Mouse (Mus musculus) hindbrain, postnatal 0 days (tissue): ENCODE results near the gene Rab4b. TPM values are rescaled to one million over a fixed set of nuclear protein-coding genes. Genes with fewer than 3 reads are reported as not detected.

Experiments used
- ATAC-seq: fragments of 200-750 bp; cut with Nextera tagmentation; 2 replicates; pipeline ENCODE4 v1.8.0; 2017; ENCODE audit warnings: mild to moderate bottlenecking, moderate TSS enrichment, moderate library complexity
- DNase-seq: peaks from one replicate; pipeline ENCODE4 v3.0.0-alpha.2; 2015; ENCODE audit warnings: low spot score
- H3K27ac ChIP-seq: fragments of 300-500 bp; sonication (generic); 2 replicates; pipeline ENCODE4 v1.5.1; 2014; ENCODE audit warnings: mild to moderate bottlenecking
- H3K27me3 ChIP-seq: fragments of 300-500 bp; sonication (generic); 2 replicates; pipeline ENCODE4 v1.6.1; 2014; ENCODE audit warnings: low read length, mixed read lengths; ENCODE audit not compliant: insufficient read depth
- H3K36me3 ChIP-seq: fragments of 300-500 bp; sonication (generic); 2 replicates; pipeline ENCODE4 v1.6.1; 2014; ENCODE audit warnings: low read length, mixed read lengths; ENCODE audit not compliant: insufficient read depth
- H3K4me1 ChIP-seq: fragments of 300-500 bp; sonication (generic); 2 replicates; pipeline ENCODE4 v1.6.1; 2014; ENCODE audit warnings: antibody characterized with exemption, low read length, mixed read lengths; ENCODE audit not compliant: insufficient read depth
- H3K4me2 ChIP-seq: fragments of 300-500 bp; sonication (generic); 2 replicates; pipeline ENCODE4 v1.6.1; 2014; ENCODE audit warnings: low read depth, mild to moderate bottlenecking, low read length, moderate library complexity, mixed read lengths
- H3K4me3 ChIP-seq: fragments of 300-500 bp; sonication (generic); 2 replicates; pipeline ENCODE4 v1.5.1; 2014; ENCODE audit warnings: low read length
- H3K9ac ChIP-seq: fragments of 300-500 bp; sonication (generic); replicated peaks from 2 replicates; pipeline ENCODE4 v1.6.1; 2014; ENCODE audit warnings: mild to moderate bottlenecking, low read length, moderate library complexity, mixed read lengths
- H3K9me3 ChIP-seq: fragments of 300-500 bp; sonication (generic); 2 replicates; pipeline ENCODE4 v1.6.1; 2016; ENCODE audit warnings: low read length, mixed read lengths
- CTCF ChIP-seq: IDR thresholded peaks from 2 replicates; pipeline ENCODE4 v1.5.1; 2016; ENCODE audit warnings: antibody characterized with exemption, control low read depth, low read depth
- WGBS: fragments of 180-500 bp; shearing (Covaris S2); extraction: QIAGEN DNeasy Blood & Tissue Kit; methylation state at CpG from one replicate; pipeline ENCODE4 v1.1.7; 2014; 5-methylcytosine and 5-hydroxymethylcytosine counted together
- polyA plus RNA-seq: library from polyadenylated mRNA; unstranded; fragments of >200 nt; fragmentation: Nextera tagmentation; extraction: Ambion mirVana; gene quantifications from 2 replicates; pipeline ENCODE4 v1.2.1, GENCODE M21; 2015
- total RNA-seq: library from RNA; depleted of rRNA; stranded (reverse); fragments of >200 nt; gene quantifications from 2 replicates; pipeline ENCODE4 v1.2.3, GENCODE M21; 2014; rRNA removed

Rab4b gene
- total RNA-seq (66.7 and 76.9 TPM in 2 replicates), polyA plus RNA-seq (125 and 128 TPM in 2 replicates)

DNA sequence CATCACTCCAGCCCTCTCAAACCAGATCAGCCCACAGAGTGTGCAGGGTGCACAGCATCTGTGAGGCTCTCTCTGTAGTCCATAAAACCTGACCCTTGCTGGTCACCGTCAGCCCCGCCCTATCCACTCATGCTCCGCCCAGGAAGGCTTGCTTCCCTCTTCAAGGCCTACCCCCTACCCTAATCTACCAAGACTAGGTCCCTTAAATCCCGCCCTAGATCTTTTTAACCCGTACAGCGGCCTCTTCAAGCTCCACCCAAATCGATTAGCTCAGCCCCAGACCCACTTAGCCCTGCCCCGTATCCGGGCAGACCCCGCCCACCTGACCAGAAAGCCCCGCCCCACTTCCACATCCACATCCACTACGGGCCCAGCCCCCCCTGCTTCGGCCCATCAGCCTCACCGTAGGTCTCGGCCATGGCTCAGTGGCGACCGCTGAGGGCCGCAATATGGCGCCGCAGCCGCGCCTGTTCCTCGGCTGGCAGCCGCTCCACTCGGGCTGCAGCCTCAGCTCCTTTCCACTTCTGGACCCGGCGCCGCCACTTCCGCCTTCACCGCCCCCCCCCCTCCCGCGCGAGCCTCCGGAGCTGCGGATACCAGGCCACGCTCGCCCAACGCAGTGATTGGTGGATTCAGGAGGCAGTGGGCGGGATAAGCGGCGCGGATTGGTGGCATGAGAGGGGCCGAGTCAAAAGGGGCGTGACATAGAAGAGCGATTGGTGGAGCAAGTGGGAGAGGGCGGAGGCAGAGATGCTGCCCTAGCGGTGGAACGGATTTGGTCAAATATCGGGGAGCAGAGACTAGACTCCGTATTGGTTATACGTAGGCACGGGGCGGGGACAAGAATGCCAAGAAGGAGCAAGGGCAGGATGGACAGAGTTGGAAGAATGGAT lies at the start of gene Rab4b:
Gene Rab4b, minus strand, starts transcription at position 573 of the 893 bp plus-strand sequence.
- DNase-seq (peak; percentile 99), ATAC-seq (peak; percentile 98)
- H3K4me2 ChIP-seq, result peak within 1 kb of the TSS; percentile 62
- peak within 1 kb of the TSS; percentile 66 for H3K4me3 ChIP-seq
- H3K36me3 ChIP-seq, result peaks cover 8% of the 10 kb centered on the region
- H3K9me3 ChIP-seq, result no peaks in the 10 kb centered on the region
- H3K27me3 ChIP-seq, result no peaks in the 10 kb centered on the region
- peak within 1 kb of the TSS; percentile 93 for H3K27ac ChIP-seq
- WGBS, result under 1% methylated on average over 52 of the region's 53 CpGs
- TF ChIP-seq CTCF, result peak; percentile 83
- peak within 1 kb of the TSS; percentile 60 for H3K9ac ChIP-seq
- peaks cover 7% of the 10 kb centered on the region for H3K4me1 ChIP-seq

DNA sequence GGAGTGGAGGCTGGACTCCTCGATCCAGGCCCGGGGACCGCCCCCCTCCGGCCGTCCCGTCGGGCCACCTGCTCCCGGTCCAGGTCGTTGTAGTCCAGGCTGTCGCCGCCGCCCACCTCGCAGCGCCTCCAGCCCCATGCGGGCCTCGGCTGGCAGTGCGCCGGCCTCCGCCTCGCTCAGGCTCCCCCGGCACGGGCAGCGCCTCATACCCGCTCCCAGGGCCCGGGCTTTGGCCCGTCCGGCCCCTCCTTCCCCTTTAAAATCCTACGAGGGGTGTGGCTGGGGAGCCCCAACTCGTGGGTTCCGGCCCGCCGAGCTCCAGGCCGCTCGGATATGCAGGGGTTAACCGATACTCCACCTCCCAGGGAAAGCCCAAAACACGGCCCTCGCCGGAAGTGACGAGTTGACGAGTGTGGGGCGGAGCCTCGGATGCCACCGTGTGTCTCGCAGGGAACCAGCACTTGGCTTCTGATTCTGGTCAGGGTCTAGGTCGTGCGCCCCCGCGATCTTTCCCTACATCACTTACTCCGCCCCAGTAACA lies 49.7 kb upstream of the Rab4b start, which contains the start of gene Itpkc:
Gene Itpkc, minus strand, starts transcription at position 381 of the 541 bp plus-strand sequence.
- Histone ChIP-seq H3K36me3 (no peaks in the 10 kb centered on the region), H3K9ac (peak within 1 kb of the TSS; percentile 89), H3K4me3 (peak within 1 kb of the TSS; percentile 92), H3K4me2 (peak within 1 kb of the TSS; percentile 78), H3K9me3 (no peaks in the 10 kb centered on the region), H3K27ac (peak within 1 kb of the TSS; percentile 88), H3K4me1 (peaks cover 36% of the 10 kb centered on the region), H3K27me3 (no peaks in the 10 kb centered on the region)
- ATAC-seq (peak; percentile 86), DNase-seq (peak; percentile 97)
- 0 out of 2 replicates have a peak, but pooled peaks have one; percentile 39 for TF ChIP-seq CTCF
- under 1% methylated on average over 47 of the region's 49 CpGs for WGBS

DNA sequence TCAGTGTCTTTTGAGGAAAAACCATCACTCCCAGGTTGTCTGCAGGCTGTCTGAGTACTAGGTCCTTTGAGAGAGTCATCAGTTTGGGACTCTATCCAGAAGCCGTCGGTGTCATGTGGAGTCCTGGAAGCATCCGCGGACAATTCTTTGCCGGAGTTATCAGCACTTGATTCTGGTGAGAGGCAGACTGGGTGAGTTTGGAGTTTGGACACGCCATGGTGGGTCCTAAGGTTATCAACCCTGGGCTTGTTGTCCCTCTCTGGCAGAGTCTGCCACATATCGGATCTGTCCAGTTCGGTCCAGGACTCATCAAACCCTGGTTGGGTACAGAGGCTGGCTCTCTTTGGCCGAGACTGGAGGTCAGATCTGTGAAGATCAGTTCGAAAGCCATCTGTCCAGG lies 49.0 kb upstream of the Rab4b start:
- Histone ChIP-seq H3K27me3 (no peaks in the 10 kb centered on the region), H3K4me2 (peak overlapping the region; percentile 78), H3K27ac (peak overlapping the region; percentile 88), H3K9ac (peak overlapping the region; percentile 89), H3K36me3 (no peaks in the 10 kb centered on the region), H3K4me3 (peak overlapping the region; percentile 92), H3K4me1 (peaks cover 35% of the 10 kb centered on the region), H3K9me3 (no peaks in the 10 kb centered on the region)
- peak; percentile 8 for DNase-seq
- no peak; the same call in 1 of the 2 replicates for ATAC-seq
- TF ChIP-seq CTCF, result no peak
- WGBS, result under 1% methylated on average over 10 of the region's 10 CpGs

DNA sequence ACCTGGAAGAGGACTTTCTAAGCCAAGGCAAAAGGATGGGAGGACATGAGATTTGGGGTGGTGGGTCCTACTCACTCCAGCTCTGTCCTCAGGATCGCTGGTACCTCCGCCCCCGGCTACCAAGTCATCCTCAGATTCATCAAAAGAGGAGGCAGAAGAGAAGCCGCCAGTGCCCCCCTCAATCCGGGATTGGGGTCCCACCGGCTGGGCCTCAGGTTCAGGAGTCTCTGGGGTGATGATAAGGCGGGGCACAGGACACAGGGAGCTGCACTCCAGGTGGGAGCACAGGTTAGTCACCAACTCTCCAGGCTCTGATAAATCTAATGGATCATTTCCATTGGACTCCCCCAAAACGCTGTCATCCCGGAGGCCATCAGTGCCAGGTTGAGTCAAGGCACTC lies 48.6 kb upstream of the Rab4b start:
- ATAC-seq, result no peak
- Histone ChIP-seq H3K27ac (peak overlapping the region; percentile 88; the same call in 1 of the 2 replicates), H3K9me3 (no peaks in the 10 kb centered on the region), H3K4me2 (peak overlapping the region; percentile 78), H3K27me3 (no peaks in the 10 kb centered on the region), H3K36me3 (no peaks in the 10 kb centered on the region), H3K9ac (peak overlapping the region; percentile 89), H3K4me3 (peak overlapping the region; percentile 92), H3K4me1 (peaks cover 35% of the 10 kb centered on the region)
- no peak for DNase-seq
- no peak for TF ChIP-seq CTCF
- WGBS, result 20% methylated on average over 9 of the region's 9 CpGs

DNA sequence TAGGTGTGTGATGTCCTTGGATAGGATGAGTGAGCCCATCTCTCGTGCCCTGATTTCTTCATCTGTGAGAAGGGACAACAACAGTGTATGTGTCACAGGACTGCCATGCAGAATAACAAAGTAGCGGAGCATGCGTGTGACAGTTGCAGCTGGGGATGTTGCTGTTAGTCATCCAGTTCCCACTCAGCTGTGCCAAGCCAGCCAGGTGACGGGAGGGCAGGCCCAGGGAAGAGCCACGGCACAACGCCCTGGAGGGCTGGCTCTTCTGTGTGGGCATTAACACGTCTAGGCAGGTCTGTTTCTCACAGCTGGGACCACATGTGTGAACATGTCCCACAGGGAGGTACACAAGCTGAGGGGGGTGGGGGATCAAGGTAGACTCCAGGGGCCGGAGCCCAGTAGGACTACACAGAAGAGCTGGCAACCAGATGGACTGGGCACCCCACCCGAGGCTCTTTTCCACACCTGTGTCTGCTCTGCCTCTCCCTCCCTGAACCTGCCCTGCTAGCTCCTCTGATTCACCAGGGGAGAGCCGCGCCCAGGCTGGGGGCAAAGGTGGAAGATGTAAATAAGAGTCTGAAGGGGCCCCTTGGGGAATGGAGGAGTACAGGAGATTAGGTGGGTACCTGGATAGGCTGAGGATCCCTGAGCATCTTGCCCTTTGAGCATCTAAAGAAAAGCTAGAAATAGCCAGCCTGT lies 46.3 kb upstream of the Rab4b start:
- no peak for TF ChIP-seq CTCF
- H3K4me3 ChIP-seq, result peak overlapping the region; percentile 92
- 60% methylated on average over 11 of the region's 11 CpGs for WGBS
- H3K9ac ChIP-seq, result peak overlapping the region; percentile 30
- H3K27me3 ChIP-seq, result no peaks in the 10 kb centered on the region
- no peaks in the 10 kb centered on the region for H3K9me3 ChIP-seq
- no peaks in the 10 kb centered on the region for H3K36me3 ChIP-seq
- no peak for ATAC-seq
- no peak overlapping the region for H3K27ac ChIP-seq
- DNase-seq, result no peak
- peak overlapping the region; percentile 78 for H3K4me2 ChIP-seq
- peaks cover 35% of the 10 kb centered on the region for H3K4me1 ChIP-seq

DNA sequence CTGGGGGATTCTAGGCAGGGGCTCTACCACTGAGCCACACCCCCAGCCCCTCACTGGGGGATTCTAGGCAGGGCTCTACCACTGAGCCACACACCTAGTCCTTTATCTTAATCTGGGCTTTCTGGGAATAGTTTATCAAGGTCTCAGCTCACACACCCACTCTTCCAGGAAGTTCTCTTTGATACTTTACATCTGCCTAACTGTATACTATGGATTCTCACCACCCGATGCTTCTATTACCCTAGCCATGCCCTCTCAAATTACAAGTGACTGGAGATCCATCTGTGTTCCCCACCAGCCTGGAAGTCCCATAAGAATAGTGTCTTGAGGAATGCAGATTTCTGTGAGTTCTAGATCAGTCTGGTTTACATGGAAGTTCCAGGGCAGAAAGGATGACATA lies 43.8 kb upstream of the Rab4b start:
- WGBS, result 93% methylated on average over 1 of the region's 1 CpGs
- no peaks in the 10 kb centered on the region for H3K27me3 ChIP-seq
- DNase-seq (no peak), ATAC-seq (no peak)
- H3K4me3 ChIP-seq, result no peak overlapping the region
- no peaks in the 10 kb centered on the region for H3K36me3 ChIP-seq
- peaks cover 35% of the 10 kb centered on the region for H3K4me1 ChIP-seq
- no peaks in the 10 kb centered on the region for H3K9me3 ChIP-seq
- H3K4me2 ChIP-seq, result no peak overlapping the region
- H3K9ac ChIP-seq, result no peak overlapping the region
- H3K27ac ChIP-seq, result no peak overlapping the region
- TF ChIP-seq CTCF, result no peak
